Mouse (Mus musculus): ENCODE measurements around the gene Col4a3bp. TPM values are rescaled to one million over a fixed set of nuclear protein-coding genes. Genes with fewer than 3 reads are reported as not detected.

Gene Col4a3bp
- polyA plus RNA-seq, 1 experiment, result 57.3 TPM

DNA sequence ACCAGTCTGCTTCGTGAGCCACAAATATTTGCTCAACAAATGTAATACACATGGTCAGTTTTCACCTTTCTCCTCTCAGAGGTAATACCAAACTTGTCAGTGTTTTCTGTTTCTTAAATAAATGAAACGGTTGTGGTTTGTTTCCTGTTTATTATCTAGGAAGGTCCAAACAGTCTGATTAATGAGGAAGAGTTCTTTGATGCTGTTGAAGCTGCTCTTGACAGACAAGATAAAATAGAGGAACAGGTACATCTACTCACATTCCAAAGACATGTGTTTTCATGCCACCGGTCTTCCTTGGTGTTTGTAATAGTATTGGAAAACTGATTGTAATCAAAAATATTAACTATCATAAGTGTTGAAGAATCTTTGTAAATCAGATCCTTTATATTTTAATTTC, 72.2 kb downstream of the Col4a3bp start:
- Histone ChIP-seq H3K9ac (ENCODE audit: low read depth, poor library complexity, severe bottlenecking) (no peak overlapping the region), H3K4me1 (ENCODE audit: control insufficient read depth, insufficient read depth, low read length) (no peaks in the 10 kb centered on the region), H3K9me3 (replicated peaks; ENCODE audit: control insufficient read depth, insufficient read depth, low read length, poor library complexity, severe bottlenecking) (no peaks in the 10 kb centered on the region), H3K27me3 (ENCODE audit: control insufficient read depth, insufficient read depth, low read length, poor library complexity, severe bottlenecking) (no peaks in the 10 kb centered on the region), H3K4me3 (ENCODE audit: low read depth, low read length) (no peak overlapping the region), H3K27ac (ENCODE audit: insufficient read depth, low read length) (no peak overlapping the region), H3K36me3 (ENCODE audit: control insufficient read depth, insufficient read depth, low read length, poor library complexity, severe bottlenecking) (peaks cover 2% of the 10 kb centered on the region)
- TF ChIP-seq EP300 (IDR thresholded peaks at IDR 0.05; ENCODE audit: insufficient read depth, low read depth, low read length) (no peak), POLR2A (IDR thresholded peaks at IDR 0.05; ENCODE audit: insufficient read depth, low read length) (no peak), CTCF (IDR thresholded peaks at IDR 0.05; ENCODE audit: low read depth, low read length) (no peak)

DNA sequence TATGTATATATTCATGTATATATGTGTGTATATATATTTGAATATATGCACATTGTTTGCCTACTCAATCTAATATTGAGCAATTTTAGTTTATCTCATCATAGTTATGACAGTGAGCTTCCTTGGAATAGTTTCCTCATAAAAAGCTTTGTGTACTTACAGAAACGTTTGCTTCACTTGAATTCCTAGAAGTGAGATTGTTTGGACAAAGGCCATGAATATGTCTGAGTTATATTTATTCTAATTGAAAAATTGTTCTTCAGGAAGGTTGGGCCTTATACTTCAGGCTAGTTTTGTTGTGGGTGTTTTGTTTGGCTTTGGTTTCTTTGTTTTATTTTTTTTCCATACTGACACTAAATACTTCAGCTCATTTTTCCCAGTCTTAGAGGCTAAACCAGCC, 78.5 kb downstream of the Col4a3bp start:
- H3K27me3 ChIP-seq (ENCODE audit: control insufficient read depth, insufficient read depth, low read length, poor library complexity, severe bottlenecking), result no peaks in the 10 kb centered on the region
- no peaks in the 10 kb centered on the region for H3K4me1 ChIP-seq (ENCODE audit: control insufficient read depth, insufficient read depth, low read length)
- no peak overlapping the region for H3K4me3 ChIP-seq (ENCODE audit: low read depth, low read length)
- TF ChIP-seq CTCF (IDR thresholded peaks at IDR 0.05; ENCODE audit: low read depth, low read length) (no peak), POLR2A (IDR thresholded peaks at IDR 0.05; ENCODE audit: insufficient read depth, low read length) (no peak), EP300 (IDR thresholded peaks at IDR 0.05; ENCODE audit: insufficient read depth, low read depth, low read length) (no peak)
- H3K9ac ChIP-seq (ENCODE audit: low read depth, poor library complexity, severe bottlenecking), result no peak overlapping the region
- no peak overlapping the region for H3K27ac ChIP-seq (ENCODE audit: insufficient read depth, low read length)
- no peaks in the 10 kb centered on the region for H3K9me3 ChIP-seq (replicated peaks; ENCODE audit: control insufficient read depth, insufficient read depth, low read length, poor library complexity, severe bottlenecking)
- peaks cover under 1% of the 10 kb centered on the region for H3K36me3 ChIP-seq (ENCODE audit: control insufficient read depth, insufficient read depth, low read length, poor library complexity, severe bottlenecking)

DNA sequence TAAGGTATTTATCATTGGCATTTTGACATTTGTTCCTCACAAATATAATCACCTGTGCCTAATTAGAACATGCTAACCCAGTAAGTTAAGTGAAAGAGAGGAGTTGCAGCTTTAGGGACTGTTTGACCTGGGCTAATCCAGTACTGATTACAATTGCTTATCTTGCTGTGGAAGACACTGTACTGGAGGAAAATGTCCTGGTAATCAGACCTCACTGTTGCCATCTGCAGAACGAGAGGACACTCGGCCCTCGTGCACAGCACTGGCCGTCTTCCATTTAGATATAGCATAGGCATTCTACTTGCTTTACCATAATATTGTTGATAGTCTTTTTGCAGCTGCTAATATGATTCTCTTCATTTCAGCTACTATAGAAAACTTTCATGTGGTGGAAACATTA, 88.0 kb downstream of the Col4a3bp start:
- Histone ChIP-seq H3K9ac (ENCODE audit: low read depth, poor library complexity, severe bottlenecking) (no peak overlapping the region), H3K4me3 (ENCODE audit: low read depth, low read length) (no peak overlapping the region), H3K27me3 (ENCODE audit: control insufficient read depth, insufficient read depth, low read length, poor library complexity, severe bottlenecking) (no peaks in the 10 kb centered on the region), H3K4me1 (ENCODE audit: control insufficient read depth, insufficient read depth, low read length) (no peaks in the 10 kb centered on the region), H3K36me3 (ENCODE audit: control insufficient read depth, insufficient read depth, low read length, poor library complexity, severe bottlenecking) (peaks cover 5% of the 10 kb centered on the region; the same call in 1 of the 2 replicates), H3K9me3 (replicated peaks; ENCODE audit: control insufficient read depth, insufficient read depth, low read length, poor library complexity, severe bottlenecking) (no peaks in the 10 kb centered on the region), H3K27ac (ENCODE audit: insufficient read depth, low read length) (no peak overlapping the region)
- TF ChIP-seq CTCF (IDR thresholded peaks at IDR 0.05; ENCODE audit: low read depth, low read length), result no peak
- TF ChIP-seq EP300 (IDR thresholded peaks at IDR 0.05; ENCODE audit: insufficient read depth, low read depth, low read length), result no peak
- TF ChIP-seq POLR2A (IDR thresholded peaks at IDR 0.05; ENCODE audit: insufficient read depth, low read length), result no peak

DNA sequence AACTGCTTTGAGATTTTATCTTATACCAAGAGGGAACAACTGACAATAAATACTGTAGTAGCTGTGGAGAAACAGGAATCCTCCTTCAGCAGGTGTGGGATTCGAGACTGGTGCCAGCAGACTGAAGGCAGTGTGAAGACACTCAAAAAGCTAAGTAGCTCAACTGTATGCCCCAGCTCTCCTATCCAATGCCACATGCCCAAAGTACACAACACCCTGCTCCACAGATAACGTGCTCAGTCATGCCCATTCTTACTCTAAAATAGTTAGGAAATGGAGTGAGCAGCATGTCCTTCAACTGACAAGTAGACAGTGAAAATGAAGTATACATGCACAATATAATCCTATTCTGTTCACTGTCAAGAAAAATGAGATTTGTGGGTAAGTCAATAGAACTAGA, 101.8 kb downstream of the Col4a3bp start:
- no peak overlapping the region for H3K4me3 ChIP-seq (ENCODE audit: low read depth, low read length)

DNA sequence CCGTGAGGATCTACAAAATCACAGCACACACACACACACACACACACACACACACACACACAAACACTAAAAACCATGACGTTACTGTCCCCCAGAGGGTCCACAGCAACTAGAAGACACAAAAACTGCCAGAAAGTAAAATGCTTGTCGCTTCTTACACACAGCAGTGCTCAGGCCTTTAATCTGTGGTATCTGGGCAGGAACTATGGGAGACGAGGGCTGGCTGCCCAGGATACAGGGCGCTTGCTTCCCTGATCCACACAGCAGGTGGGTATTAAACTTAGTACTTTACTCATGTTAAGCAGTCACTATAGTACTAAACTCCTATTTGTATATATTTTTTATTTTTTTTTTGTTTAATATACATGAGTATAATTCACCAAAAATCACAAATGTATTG, 103.4 kb downstream of the Col4a3bp start:
- Histone ChIP-seq H3K9ac (ENCODE audit: low read depth, poor library complexity, severe bottlenecking) (no peak overlapping the region), H3K27me3 (ENCODE audit: control insufficient read depth, insufficient read depth, low read length, poor library complexity, severe bottlenecking) (no peaks in the 10 kb centered on the region), H3K36me3 (ENCODE audit: control insufficient read depth, insufficient read depth, low read length, poor library complexity, severe bottlenecking) (peaks cover 26% of the 10 kb centered on the region), H3K4me1 (ENCODE audit: control insufficient read depth, insufficient read depth, low read length) (no peaks in the 10 kb centered on the region), H3K9me3 (replicated peaks; ENCODE audit: control insufficient read depth, insufficient read depth, low read length, poor library complexity, severe bottlenecking) (no peaks in the 10 kb centered on the region), H3K4me3 (ENCODE audit: low read depth, low read length) (no peak overlapping the region), H3K27ac (ENCODE audit: insufficient read depth, low read length) (no peak overlapping the region)
- TF ChIP-seq CTCF (IDR thresholded peaks at IDR 0.05; ENCODE audit: low read depth, low read length), result no peak
- TF ChIP-seq POLR2A (IDR thresholded peaks at IDR 0.05; ENCODE audit: insufficient read depth, low read length), result no peak
- TF ChIP-seq EP300 (IDR thresholded peaks at IDR 0.05; ENCODE audit: insufficient read depth, low read depth, low read length), result no peak

More for the DNA sequence above, 101.8 kb downstream of the Col4a3bp start:
- no peaks in the 10 kb centered on the region for H3K9me3 ChIP-seq (replicated peaks; ENCODE audit: control insufficient read depth, insufficient read depth, low read length, poor library complexity, severe bottlenecking)
- no peak overlapping the region for H3K27ac ChIP-seq (ENCODE audit: insufficient read depth, low read length)
- no peaks in the 10 kb centered on the region for H3K27me3 ChIP-seq (ENCODE audit: control insufficient read depth, insufficient read depth, low read length, poor library complexity, severe bottlenecking)
- H3K9ac ChIP-seq (ENCODE audit: low read depth, poor library complexity, severe bottlenecking), result no peak overlapping the region
- TF ChIP-seq EP300 (IDR thresholded peaks at IDR 0.05; ENCODE audit: insufficient read depth, low read depth, low read length) (no peak), CTCF (IDR thresholded peaks at IDR 0.05; ENCODE audit: low read depth, low read length) (no peak)
- H3K36me3 ChIP-seq (ENCODE audit: control insufficient read depth, insufficient read depth, low read length, poor library complexity, severe bottlenecking), result peaks cover 11% of the 10 kb centered on the region
- no peaks in the 10 kb centered on the region for H3K4me1 ChIP-seq (ENCODE audit: control insufficient read depth, insufficient read depth, low read length)

DNA sequence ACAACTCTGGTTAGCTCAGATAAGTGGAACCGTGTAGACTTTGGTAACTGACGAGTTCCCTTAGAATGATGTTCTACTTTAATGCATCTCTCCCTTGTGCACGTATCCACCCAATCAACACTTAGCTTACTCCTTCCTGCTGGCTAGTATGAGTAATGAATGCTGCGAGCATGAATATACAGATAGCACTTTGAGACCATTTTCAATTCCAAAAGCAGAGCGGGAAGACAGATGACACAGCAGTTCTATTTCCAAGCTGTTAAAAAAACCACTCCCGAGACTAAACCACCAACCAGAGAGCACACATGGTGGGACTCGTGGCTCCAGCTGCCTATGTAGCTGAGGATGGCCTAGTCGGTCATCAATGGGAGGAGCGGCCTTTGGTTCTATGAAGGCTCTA, 110.6 kb downstream of the Col4a3bp start:
- no peak overlapping the region for H3K4me3 ChIP-seq (ENCODE audit: low read depth, low read length)
- no peak for TF ChIP-seq POLR2A (IDR thresholded peaks at IDR 0.05; ENCODE audit: insufficient read depth, low read length)
- no peak for TF ChIP-seq CTCF (IDR thresholded peaks at IDR 0.05; ENCODE audit: low read depth, low read length)
- no peak for TF ChIP-seq EP300 (IDR thresholded peaks at IDR 0.05; ENCODE audit: insufficient read depth, low read depth, low read length)
- H3K4me1 ChIP-seq (ENCODE audit: control insufficient read depth, insufficient read depth, low read length), result no peaks in the 10 kb centered on the region
- no peaks in the 10 kb centered on the region for H3K27me3 ChIP-seq (ENCODE audit: control insufficient read depth, insufficient read depth, low read length, poor library complexity, severe bottlenecking)
- H3K9me3 ChIP-seq (replicated peaks; ENCODE audit: control insufficient read depth, insufficient read depth, low read length, poor library complexity, severe bottlenecking), result no peaks in the 10 kb centered on the region
- H3K27ac ChIP-seq (ENCODE audit: insufficient read depth, low read length), result no peak overlapping the region
- H3K36me3 ChIP-seq (ENCODE audit: control insufficient read depth, insufficient read depth, low read length, poor library complexity, severe bottlenecking), result peaks cover 92% of the 10 kb centered on the region
- no peak overlapping the region for H3K9ac ChIP-seq (ENCODE audit: low read depth, poor library complexity, severe bottlenecking)
